Mouse (Mus musculus) liver, embryonic 11.5 days (tissue): ENCODE measurements around the gene Gm9936. TPM values are rescaled to one million over a fixed set of nuclear protein-coding genes. Genes with fewer than 3 reads are reported as not detected.

ENCODE experiments used
- ATAC-seq: fragments of 200-750 bp; cut with Nextera tagmentation; replicated peaks from 2 replicates; pipeline ENCODE4 v1.8.0; 2017; ENCODE audit warnings: moderate number of reproducible peaks, mild to moderate bottlenecking, moderate TSS enrichment, moderate library complexity; ENCODE audit not compliant: low FRiP score
- DNase-seq: peaks from one replicate; pipeline ENCODE4 v3.0.0-alpha.2; 2017; ENCODE audit warnings: low spot score
- H3K27ac ChIP-seq: fragments of 300-500 bp; sonication (generic); 2 replicates; pipeline ENCODE4 v1.5.1; 2014; ENCODE audit warnings: mild to moderate bottlenecking, low read depth, low read length, control low read depth
- H3K27me3 ChIP-seq: fragments of 300-500 bp; sonication (generic); replicated peaks from 2 replicates; pipeline ENCODE4 v1.6.1; 2014; ENCODE audit warnings: low read length, mixed read lengths; ENCODE audit not compliant: control insufficient read depth, insufficient read depth
- H3K36me3 ChIP-seq: fragments of 300-500 bp; sonication (generic); 2 replicates; pipeline ENCODE4 v1.6.1; 2014; ENCODE audit warnings: mild to moderate bottlenecking, low read length, moderate library complexity, mixed read lengths; ENCODE audit not compliant: control insufficient read depth, insufficient read depth
- H3K4me1 ChIP-seq: fragments of 300-500 bp; sonication (generic); replicated peaks from 2 replicates; pipeline ENCODE4 v1.6.1; 2014; ENCODE audit warnings: low read length, mixed read lengths; ENCODE audit not compliant: control insufficient read depth, insufficient read depth
- H3K4me2 ChIP-seq: fragments of 300-500 bp; sonication (generic); 2 replicates; pipeline ENCODE4 v1.6.1; 2014; ENCODE audit warnings: mild to moderate bottlenecking, control low read depth, moderate library complexity
- H3K4me3 ChIP-seq: fragments of 300-500 bp; sonication (generic); 2 replicates; pipeline ENCODE4 v1.5.1; 2014; ENCODE audit warnings: low read depth, low read length, control low read depth
- H3K9ac ChIP-seq: fragments of 300-500 bp; sonication (generic); 2 replicates; pipeline ENCODE4 v1.6.1; 2014; ENCODE audit warnings: low read depth, low read length, control low read depth
- H3K9me3 ChIP-seq: fragments of 300-500 bp; sonication (generic); 2 replicates; pipeline ENCODE4 v1.6.1; 2016; ENCODE audit warnings: low read length, inconsistent platforms, mixed read lengths; ENCODE audit not compliant: control insufficient read depth
- WGBS: fragments of 180-500 bp; shearing (Covaris S2); extraction: QIAGEN DNeasy Blood & Tissue Kit; methylation state at CpG from one replicate; pipeline ENCODE4 v1.1.7; 2014; 5-methylcytosine and 5-hydroxymethylcytosine counted together
- polyA plus RNA-seq: library from polyadenylated mRNA; unstranded; fragments of >200 nt; fragmentation: Nextera tagmentation; extraction: Ambion mirVana; gene quantifications from 2 replicates; pipeline ENCODE4 v1.2.1, GENCODE M21; 2014

The Gm9936 gene
- polyA plus RNA-seq, result 0.12 TPM in 1 of 2 replicates, not detected in the other

DNA sequence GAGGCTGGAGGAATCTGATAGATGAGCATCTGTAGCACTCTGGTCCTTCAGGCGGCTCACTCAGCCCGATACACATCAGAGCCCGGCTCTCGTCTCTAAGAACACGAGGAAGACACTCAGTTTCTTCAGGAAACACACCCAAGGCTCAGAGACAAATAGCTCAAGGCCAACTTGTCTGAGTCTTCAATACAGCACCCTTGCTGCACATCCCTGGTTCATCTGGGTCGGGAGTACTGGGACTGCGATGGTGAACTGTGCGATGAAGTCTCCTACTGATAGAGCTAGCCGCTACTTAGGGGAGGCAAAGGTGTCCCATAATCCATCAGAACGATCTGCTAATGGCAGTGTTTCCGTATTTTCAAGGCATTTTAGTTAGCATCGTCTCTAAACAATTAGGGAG is at the start of gene Gm9936:
Gene Gm9936 (minus strand): TSS at position 101 of the 400 bp plus-strand sequence.
- WGBS, result 72% methylated on average over 12 of the region's 12 CpGs
- no peaks in the 10 kb centered on the region for H3K4me1 ChIP-seq
- no peak within 1 kb of the TSS for H3K4me3 ChIP-seq
- H3K36me3 ChIP-seq, result no peaks in the 10 kb centered on the region
- no peak within 1 kb of the TSS for H3K27ac ChIP-seq
- H3K9me3 ChIP-seq, result no peaks in the 10 kb centered on the region
- DNase-seq, result no peak
- no peak for ATAC-seq
- peaks cover 10% of the 10 kb centered on the region for H3K27me3 ChIP-seq
- H3K9ac ChIP-seq, result no peak within 1 kb of the TSS
- peak within 1 kb of the TSS; percentile 46 for H3K4me2 ChIP-seq

DNA sequence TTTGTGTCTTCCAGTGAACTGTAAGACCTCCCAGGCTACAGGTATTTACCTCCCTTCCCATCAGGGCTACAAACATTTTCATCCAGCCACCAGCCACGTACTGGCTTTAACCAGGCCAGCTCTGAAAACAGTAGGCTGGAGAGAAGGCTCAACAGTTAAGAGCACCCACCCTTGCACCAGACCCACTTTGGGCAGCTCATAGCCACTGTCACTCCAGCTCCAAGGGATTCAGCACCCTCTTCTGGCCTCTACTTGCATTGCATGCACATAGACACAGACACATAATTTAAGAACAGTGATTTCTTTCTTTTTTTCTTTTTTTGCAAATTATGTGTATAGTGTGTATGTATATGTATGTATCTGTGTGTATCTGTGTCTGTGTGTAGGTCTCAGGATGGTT is 43.9 kb upstream of the Gm9936 start:
- no peak overlapping the region for H3K9ac ChIP-seq
- WGBS, result 32% methylated on average over 1 of the region's 1 CpGs
- ATAC-seq, result no peak

DNA sequence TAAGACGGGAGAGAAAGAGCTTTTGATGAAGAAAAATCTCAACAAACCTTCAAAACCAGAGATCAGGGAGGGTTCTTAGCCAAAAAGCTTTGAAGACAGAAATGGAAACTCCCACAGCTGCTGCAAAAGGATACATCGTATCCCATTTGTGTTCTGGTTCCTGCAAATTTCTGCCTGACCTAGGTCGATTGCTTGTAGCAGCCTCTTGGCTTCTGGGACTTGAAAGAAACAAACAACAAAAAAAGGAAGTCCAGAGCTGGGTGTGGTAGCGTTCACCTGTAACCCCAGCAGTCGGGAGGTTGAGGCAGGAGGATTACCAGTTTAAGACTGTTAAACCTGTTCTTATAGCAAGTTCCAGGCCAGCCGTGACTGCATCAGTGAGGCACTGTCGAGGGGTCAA is 40.4 kb upstream of the Gm9936 start:
- no peak overlapping the region for H3K4me3 ChIP-seq
- WGBS, result 69% methylated on average over 7 of the region's 7 CpGs
- no peak for ATAC-seq
- no peak for DNase-seq
- 0 out of 2 replicates have a peak, but pooled peaks cover 5% of the 10 kb centered on the region for H3K4me1 ChIP-seq
- H3K9ac ChIP-seq, result no peak overlapping the region
- H3K36me3 ChIP-seq, result no peaks in the 10 kb centered on the region
- H3K27ac ChIP-seq, result no peak overlapping the region
- H3K27me3 ChIP-seq, result peaks cover 2% of the 10 kb centered on the region; the same call in 1 of the 2 replicates
- no peak overlapping the region for H3K4me2 ChIP-seq
- H3K9me3 ChIP-seq, result no peaks in the 10 kb centered on the region

More for the DNA sequence above, 43.9 kb upstream of the Gm9936 start:
- Histone ChIP-seq H3K27me3 (peaks cover 2% of the 10 kb centered on the region; the same call in 1 of the 2 replicates), H3K9me3 (no peaks in the 10 kb centered on the region; the same call in 1 of the 2 replicates), H3K4me3 (no peak overlapping the region), H3K36me3 (no peaks in the 10 kb centered on the region), H3K27ac (no peak overlapping the region), H3K4me2 (no peak overlapping the region), H3K4me1 (0 out of 2 replicates have a peak, but pooled peaks cover 1% of the 10 kb centered on the region)
- no peak for DNase-seq

GRCm38 (mm10) chr5:114897374-114897793 is 38.9 kb upstream of the Gm9936 start:
- no peak overlapping the region for H3K9ac ChIP-seq
- H3K27ac ChIP-seq, result 0 out of 2 replicates have a peak overlapping the region, but pooled peaks have one; percentile 38
- H3K4me1 ChIP-seq, result 0 out of 2 replicates have a peak, but pooled peaks cover 5% of the 10 kb centered on the region
- H3K4me3 ChIP-seq, result peak overlapping the region; percentile 16; the same call in 1 of the 2 replicates
- ATAC-seq, result no peak
- no peaks in the 10 kb centered on the region for H3K9me3 ChIP-seq
- 8% methylated on average over 7 of the region's 7 CpGs for WGBS
- peaks cover 2% of the 10 kb centered on the region; the same call in 1 of the 2 replicates for H3K27me3 ChIP-seq
- H3K4me2 ChIP-seq, result peak overlapping the region; percentile 44
- DNase-seq, result no peak
- H3K36me3 ChIP-seq, result no peaks in the 10 kb centered on the region

GRCm38 (mm10) chr5:114896688-114897373 is 38.3 kb upstream of the Gm9936 start, which contains the start of gene Oasl2:
Gene Oasl2, plus strand, starts transcription at chr5:114896936.
- no peak for DNase-seq
- Histone ChIP-seq H3K4me2 (peak within 1 kb of the TSS; percentile 44), H3K9ac (no peak within 1 kb of the TSS)

GRCm38 (mm10) chr5:114895542-114895941 is 37.1 kb upstream of the Gm9936 start:
- no peaks in the 10 kb centered on the region for H3K9me3 ChIP-seq
- DNase-seq, result no peak
- H3K9ac ChIP-seq, result no peak overlapping the region
- ATAC-seq, result no peak
- H3K36me3 ChIP-seq, result no peaks in the 10 kb centered on the region
- H3K27me3 ChIP-seq, result peaks cover 2% of the 10 kb centered on the region; the same call in 1 of the 2 replicates
- H3K27ac ChIP-seq, result no peak overlapping the region
- H3K4me2 ChIP-seq, result no peak overlapping the region
- no peak overlapping the region for H3K4me3 ChIP-seq
- H3K4me1 ChIP-seq, result 0 out of 2 replicates have a peak, but pooled peaks cover 5% of the 10 kb centered on the region
- 80% methylated on average over 4 of the region's 4 CpGs for WGBS

More at GRCm38 (mm10) chr5:114896688-114897373, 38.3 kb upstream of the Gm9936 start, which contains the start of gene Oasl2:
- WGBS, result 45% methylated on average over 13 of the region's 13 CpGs
- Histone ChIP-seq H3K4me1 (0 out of 2 replicates have a peak, but pooled peaks cover 5% of the 10 kb centered on the region), H3K4me3 (peak within 1 kb of the TSS; percentile 16; the same call in 1 of the 2 replicates), H3K27me3 (peaks cover 2% of the 10 kb centered on the region; the same call in 1 of the 2 replicates), H3K9me3 (no peaks in the 10 kb centered on the region), H3K27ac (0 out of 2 replicates have a peak within 1 kb of the TSS, but pooled peaks have one; percentile 38), H3K36me3 (no peaks in the 10 kb centered on the region)
- ATAC-seq, result no peak

DNA sequence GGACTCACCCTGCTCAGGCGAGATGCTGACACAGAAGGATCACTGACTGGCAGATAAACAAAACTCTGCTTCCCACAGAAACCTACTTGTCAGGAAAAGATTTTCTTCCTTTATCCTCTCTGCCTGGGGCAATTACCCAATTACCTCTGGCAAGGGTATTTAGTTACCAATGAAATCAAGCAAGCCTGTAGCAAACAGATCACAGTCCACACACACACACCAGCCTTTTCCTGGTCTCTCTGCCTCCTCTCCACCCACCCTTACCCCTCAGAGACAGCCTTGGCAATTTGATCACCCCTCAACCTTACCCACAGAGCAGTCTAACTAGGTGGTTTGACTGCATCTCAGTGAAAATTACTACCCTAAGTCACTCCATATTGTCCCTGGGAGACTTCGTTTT is 30.5 kb upstream of the Gm9936 start:
- no peaks in the 10 kb centered on the region for H3K4me1 ChIP-seq
- ATAC-seq, result no peak
- no peaks in the 10 kb centered on the region for H3K9me3 ChIP-seq
- 73% methylated on average over 2 of the region's 2 CpGs for WGBS
- no peaks in the 10 kb centered on the region for H3K27me3 ChIP-seq
- no peak overlapping the region for H3K4me3 ChIP-seq
- DNase-seq, result no peak
- H3K4me2 ChIP-seq, result no peak overlapping the region
- H3K9ac ChIP-seq, result no peak overlapping the region
- H3K27ac ChIP-seq, result no peak overlapping the region
- H3K36me3 ChIP-seq, result no peaks in the 10 kb centered on the region

- WGBS, result 75% methylated on average over 6 of the region's 6 CpGs
- no peak overlapping the region for H3K4me2 ChIP-seq
- H3K27me3 ChIP-seq, result no peaks in the 10 kb centered on the region
- H3K27ac ChIP-seq, result no peak overlapping the region
- H3K4me3 ChIP-seq, result no peak overlapping the region
- no peaks in the 10 kb centered on the region for H3K36me3 ChIP-seq
- no peaks in the 10 kb centered on the region for H3K9me3 ChIP-seq
- H3K9ac ChIP-seq, result no peak overlapping the region
- DNase-seq (no peak), ATAC-seq (no peak)
- no peaks in the 10 kb centered on the region for H3K4me1 ChIP-seq
Observed at GRCm38 (mm10) chr5:114886801-114887200, 28.3 kb upstream of the Gm9936 start.
